Mouse (Mus musculus) ES-E14 (cell line): ENCODE measurements around the gene Hs3st3b1.

Source experiments
- HCFC1 ChIP-seq: IDR thresholded peaks from 2 replicates; pipeline ENCODE4 v1.6.1; 2012; ENCODE audit warnings: low read length, inconsistent platforms, borderline replicate concordance; ENCODE audit not compliant: insufficient read depth
- ZNF384 ChIP-seq: IDR thresholded peaks from 2 replicates; pipeline ENCODE4 v1.6.1; 2012; ENCODE audit warnings: low read depth, low read length, inconsistent platforms

GRCm38 (mm10) chr11:63914388-63914787 is 7.7 kb downstream of the Hs3st3b1 start:
- TF ChIP-seq HCFC1 = no peak
- TF ChIP-seq ZNF384 = peak; percentile 48
